Mouse (Mus musculus): ENCODE results near the gene Lrig1.
"Not testable (repeated sequence)": the region's sequence is repeated elsewhere in the genome, so short reads cannot be mapped to it uniquely, and the experiment has no call there.

Gene Lrig1

DNA sequence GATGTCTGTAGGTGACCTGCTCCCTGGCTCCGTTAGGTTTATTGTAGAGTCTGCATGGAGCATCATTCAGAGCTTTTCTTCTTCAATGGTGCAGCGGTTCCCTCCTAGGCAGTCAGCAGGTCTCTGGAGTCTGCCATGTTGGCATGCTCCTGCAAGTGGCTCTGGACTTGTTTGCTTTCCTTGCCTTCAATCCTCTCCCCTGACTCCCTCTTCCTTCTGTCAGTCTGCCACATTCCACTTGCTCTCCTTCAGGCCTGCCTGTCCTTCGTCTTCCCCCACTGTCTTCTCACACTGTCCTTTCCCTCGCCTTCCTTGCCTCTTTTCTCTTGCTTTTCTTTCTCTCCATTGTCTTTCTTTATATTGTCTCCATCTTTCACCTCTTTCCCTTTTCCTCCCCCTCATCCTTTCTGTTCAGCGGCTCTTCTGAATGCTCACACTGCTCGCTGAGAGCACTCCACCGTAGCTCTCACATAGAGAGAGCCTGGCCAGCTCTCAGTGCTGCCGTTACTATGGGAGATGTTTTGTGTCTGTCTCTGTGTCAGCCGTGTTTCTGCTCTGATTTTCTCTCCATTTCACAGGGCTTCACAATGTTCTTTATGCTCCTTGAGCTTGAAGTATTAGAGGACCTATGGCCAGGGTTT, 124.3 kb downstream of the Lrig1 start:
- DNase-seq (ENCODE audit: low spot score), result no peak

DNA sequence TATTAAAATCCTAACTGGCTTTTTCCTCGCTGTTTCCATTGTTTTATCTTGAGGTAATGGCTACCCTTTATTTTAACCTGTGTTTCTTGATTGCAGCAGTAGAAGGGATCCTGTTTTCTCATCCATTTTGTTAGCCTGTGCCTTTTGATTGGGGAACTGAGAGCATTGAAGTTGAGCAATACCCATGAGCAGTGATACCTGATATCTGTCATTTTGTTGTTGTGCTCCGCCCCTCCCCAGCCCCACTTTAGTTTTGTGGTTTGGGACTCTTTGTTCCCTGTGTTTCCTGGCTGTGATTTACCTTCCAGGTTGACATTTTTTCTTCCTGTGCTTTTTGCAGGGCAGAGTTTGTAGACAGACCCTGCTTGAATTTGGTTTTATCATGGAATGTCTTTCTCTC, 131.9 kb downstream of the Lrig1 start:
- no peak for DNase-seq (ENCODE audit: low spot score)

DNA sequence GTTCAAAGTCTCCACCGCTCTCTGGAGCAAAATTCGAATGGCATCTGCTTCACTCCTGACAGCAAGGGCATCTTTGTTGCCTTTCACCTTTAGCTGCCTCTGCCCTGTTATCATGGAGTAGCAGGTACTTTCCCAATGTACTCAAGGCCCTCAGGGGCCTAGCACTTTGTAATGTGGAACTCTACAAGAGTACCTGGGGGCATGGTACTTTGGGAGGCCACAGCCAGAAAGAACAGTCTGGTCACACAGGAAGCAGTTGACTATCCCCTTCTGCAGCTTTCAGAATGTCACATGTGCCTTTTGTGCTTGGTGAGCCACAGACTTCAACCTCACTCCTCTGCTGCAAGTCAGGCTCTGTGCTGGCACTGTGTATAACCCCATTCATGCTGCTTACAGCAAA, 134.2 kb downstream of the Lrig1 start:
- no peak for DNase-seq (ENCODE audit: low spot score)

DNA sequence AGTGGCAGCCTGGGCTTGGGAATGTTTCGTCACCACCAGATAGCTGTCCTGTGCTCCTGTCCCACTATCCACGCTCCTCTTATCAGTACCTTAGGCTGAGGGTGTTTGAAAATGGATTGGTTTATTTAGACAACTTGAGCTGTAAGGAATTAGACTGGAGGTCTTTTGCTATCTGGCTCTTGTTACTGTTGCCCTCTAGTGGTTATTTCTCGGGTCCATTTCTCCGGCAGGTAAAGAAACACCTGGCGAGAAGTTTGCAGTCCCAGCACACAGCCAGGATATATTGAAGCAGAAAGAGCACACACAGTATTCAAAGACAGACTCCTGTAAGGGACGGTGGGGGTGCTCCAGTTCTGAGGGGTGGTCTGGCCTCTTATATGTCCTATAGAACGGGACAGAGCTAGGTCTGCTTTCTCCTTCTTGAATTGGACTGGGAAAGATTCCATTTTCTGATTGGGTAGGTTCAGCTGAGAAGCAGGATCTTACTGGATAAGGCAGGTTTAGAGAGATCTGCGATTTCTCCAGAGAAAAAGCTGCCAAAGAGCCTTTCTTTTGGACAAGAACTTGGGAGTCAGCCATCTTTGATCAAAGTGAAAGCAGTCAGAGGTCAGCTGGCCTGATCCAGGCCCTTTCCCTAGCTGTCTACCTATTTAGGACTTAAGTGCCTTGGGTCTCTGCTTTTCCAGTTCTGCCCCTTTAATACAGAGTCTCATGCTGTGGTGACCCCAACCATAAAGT, 136.6 kb downstream of the Lrig1 start:
- DNase-seq (ENCODE audit: low spot score), result peak; percentile 96

DNA sequence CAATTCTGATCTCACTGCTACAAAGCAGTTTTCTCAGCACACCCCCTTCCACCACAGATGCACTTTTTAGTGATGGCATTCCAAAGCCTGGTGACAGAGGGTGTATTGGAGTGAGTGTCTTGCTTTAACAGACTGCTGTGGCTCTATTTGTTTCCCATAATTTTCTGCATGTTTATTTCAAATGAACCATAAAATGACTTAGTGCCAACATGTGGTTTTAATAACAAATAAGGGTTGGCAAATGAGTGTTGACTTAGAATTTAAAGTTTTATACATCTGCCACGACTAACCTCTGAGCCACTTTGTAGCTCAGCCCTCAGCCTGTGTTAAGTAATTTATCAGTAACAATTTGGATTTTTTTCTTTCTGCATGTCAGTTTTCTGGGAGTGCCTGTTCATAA, 138.6 kb downstream of the Lrig1 start:
- peak; percentile 82 for DNase-seq (ENCODE audit: low spot score)

DNA sequence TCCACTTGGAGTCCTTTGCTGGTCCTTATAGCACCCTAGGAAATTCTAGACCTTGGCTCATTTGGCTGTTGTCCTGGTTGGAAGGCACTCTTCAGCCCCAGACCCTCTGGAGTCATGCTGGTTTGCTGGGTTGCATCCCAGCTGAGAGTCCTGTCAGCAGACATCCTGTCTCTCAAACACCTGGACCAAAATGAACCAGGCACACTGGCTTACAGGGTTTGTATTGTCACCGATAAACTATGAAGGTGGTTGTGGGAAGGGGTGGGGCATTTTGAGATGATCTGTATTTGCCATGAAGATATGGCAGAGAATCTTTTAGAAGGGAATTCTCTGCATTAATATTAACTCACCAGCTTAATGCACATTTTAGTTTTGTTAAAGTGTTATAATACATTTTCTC, 139.1 kb downstream of the Lrig1 start:
- peak; percentile 19 for DNase-seq (ENCODE audit: low spot score)

DNA sequence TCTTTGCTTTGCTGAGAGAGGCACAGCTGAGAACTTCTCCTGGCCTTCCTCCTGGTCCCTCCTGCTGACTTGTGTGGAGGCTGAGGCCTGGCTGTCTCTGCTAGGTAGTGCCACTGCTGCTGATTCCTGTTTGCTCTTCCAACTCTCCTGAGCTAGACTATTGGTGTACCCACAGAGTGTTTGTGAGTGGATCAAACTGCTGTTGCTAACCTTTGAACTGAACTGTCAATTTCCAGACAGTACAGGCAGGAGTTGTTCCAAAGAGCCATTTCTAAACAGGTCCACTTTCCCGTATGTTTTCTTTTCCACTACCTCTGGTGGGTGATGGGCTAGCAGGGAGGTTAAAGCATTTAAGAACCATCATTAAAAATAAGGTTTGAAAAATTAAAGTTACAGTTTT, 141.4 kb downstream of the Lrig1 start:
- not testable (repeated sequence) for DNase-seq (ENCODE audit: low spot score)
